Mouse (Mus musculus) urinary bladder, postnatal 25 days (tissue): ENCODE measurements around the gene Zfp354c.
A peak's percentile ranks its signal among the peaks of the same experiment; 100 is the strongest.

ENCODE experiments used
- DNase-seq: peaks from one replicate; pipeline ENCODE4 v3.0.0; 2022; ENCODE audit warnings: low spot score

Gene Zfp354c

GRCm38 (mm10) chr11:50827010-50827953, at the start of gene Zfp354c:
Zfp354c (minus strand) TSS chr11:50827724.
- DNase-seq, result peak; percentile 75

DNA sequence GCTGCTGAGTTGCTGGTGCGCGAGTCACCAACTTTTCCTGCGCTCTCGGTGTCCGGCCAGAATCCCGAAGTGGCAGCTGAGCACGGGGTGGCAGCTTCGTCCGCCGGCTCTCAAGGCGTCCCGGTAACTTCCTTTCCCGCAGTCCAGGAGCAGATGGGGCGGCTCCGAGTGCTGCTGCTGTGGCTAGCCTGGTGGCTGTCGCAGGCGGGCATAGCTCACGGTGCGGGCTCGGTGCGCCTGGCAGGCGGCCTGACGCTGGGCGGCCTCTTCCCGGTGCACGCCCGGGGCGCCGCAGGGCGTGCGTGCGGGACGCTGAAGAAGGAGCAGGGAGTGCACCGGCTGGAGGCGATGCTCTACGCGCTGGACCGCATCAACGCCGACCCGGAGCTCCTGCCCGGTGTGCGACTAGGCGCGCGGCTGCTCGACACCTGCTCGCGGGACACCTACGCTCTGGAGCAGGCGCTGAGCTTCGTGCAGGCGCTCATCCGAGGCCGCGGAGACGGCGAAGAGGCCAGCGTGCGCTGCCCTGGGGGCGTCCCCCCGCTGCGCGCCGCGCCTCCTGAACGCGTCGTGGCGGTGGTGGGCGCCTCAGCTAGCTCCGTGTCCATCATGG, 23.6 kb upstream of the Zfp354c start:
- DNase-seq, result no peak

GRCm38 (mm10) chr11:50850177-50850735, 22.7 kb upstream of the Zfp354c start, which contains the start of gene Grm6:
Grm6 (plus strand) TSS chr11:50850685.
- no peak for DNase-seq

DNA sequence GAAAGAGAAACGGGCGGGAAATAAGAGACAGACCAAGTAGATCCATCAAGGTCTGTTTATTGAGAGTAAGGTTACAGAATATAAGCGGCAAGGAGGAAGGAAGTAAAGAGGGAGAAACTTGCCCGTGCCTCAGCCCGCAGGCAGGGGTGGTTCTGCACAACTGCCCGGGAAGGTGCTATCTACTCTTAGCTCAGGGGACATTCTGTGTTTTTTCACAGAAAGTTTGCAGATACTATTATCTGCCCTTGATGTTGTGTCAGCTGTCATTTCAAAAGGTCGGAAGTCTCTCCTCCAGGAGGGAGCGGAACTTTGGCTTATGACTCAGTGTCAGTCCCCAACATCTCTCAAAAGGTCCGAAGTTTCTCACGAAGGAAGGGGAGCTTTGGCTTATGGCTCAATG, 21.8 kb upstream of the Zfp354c start:
- DNase-seq, result no peak

- no peak for DNase-seq
Measured at GRCm38 (mm10) chr11:50848520-50849137, 21.1 kb upstream of the Zfp354c start.

GRCm38 (mm10) chr11:50847047-50847446, 19.5 kb upstream of the Zfp354c start:
- no peak for DNase-seq

GRCm38 (mm10) chr11:50845951-50846350, 18.4 kb upstream of the Zfp354c start:
- no peak for DNase-seq

DNA sequence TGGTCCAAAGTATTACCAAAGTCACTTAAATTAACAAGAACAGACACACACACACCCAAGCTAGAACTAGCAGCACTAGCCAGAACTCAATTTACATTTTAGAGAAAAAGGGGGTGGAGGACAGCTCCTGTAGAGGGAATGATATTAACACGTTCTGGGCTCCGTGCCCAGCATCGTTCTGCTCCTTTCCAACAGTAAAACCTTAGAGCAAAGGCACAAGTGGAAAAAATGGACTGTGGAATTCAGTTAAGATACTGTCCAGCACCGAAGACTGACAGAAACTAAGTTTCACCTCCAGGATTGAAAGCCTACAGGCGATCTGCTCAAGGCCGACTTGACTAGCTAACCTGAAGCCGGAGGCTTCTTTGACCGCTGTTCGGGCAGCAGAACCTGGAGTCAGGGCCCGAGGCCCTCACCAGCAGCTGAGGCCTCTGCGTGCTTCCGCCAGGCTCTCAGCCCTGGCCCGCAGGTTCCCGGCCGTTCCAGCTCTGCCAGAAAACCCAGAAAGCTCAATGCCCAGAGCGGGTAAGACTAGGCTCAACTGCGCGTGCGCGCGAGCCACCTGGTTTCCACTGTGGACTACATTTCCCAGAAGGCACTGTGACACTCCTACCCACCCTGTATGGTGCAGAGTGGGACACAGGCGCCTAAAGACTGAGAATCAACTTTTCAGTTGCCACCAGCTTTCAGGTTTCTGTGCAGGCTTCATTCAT, 13.7 kb upstream of the Zfp354c start, which contains the start of gene Zfp879:
TSS of gene Zfp879 (minus strand) at position 530 of the 713 bp plus-strand sequence.
- peak; percentile 86 for DNase-seq

DNA sequence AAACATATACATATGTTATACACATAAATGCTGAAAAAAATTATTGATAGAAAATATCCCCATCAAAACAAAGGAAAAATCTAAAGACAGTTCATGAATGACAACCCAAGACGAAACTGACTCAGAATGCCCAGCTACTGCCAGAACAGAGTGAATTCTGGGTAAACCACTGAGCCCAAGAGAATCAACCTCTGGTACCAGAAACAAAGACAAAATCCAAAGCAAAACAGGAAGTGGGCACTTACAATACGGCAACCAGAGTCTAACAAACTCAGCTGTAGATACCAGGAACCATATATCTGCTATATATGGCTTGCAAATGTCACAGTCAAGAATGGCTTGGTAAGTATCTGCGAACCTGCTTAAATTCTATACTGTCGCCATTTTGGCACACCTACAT, 8.2 kb upstream of the Zfp354c start:
- no peak for DNase-seq

- DNase-seq, result no peak
Measured at GRCm38 (mm10) chr11:50826214-50826613, 1.3 kb downstream of the Zfp354c start.

DNA sequence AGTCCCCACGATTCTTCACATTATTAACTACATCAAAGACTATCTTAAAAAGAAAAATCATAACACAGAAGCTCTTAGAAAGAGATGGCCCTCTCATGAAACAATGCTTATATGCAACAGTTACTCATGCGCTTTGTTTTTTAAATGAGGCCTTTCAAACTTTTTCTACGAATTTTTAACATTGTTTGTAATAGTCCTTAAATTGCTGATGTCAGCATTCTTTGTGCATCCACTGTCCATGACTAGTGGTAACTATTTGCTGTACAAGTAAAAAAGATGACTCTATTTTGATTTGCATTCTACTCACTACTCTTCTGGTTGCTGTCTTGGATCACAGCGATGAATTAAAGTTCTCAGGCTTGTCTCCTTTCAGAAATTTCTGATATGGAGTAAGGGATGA, 13.3 kb downstream of the Zfp354c start:
- no peak for DNase-seq

DNA sequence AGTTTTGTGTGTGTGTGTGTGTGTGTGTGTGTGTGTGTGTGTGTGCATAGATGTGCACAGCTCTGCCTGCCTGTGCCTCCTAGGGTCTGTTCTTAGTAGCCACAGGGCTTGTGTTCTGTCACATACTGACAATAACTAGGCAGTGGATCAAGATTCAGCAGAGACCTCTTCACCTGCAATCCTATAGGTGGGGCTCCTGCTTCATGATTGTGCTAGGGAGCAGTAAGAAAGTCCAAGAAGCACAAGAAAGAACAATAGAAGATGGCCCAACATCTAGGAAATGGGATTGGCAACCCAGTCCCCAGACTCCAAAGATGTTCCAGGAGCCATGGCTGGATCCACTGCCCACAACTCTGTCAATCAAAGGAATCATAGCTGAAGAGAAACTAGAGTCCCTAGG, 28.7 kb downstream of the Zfp354c start:
- DNase-seq, result no peak

GRCm38 (mm10) chr11:50797674-50798073, 29.9 kb downstream of the Zfp354c start:
- no peak for DNase-seq

GRCm38 (mm10) chr11:50771006-50771405, 56.5 kb downstream of the Zfp354c start:
- DNase-seq, result no peak

GRCm38 (mm10) chr11:50768995-50769749, 58.4 kb downstream of the Zfp354c start:
- peak; percentile 87 for DNase-seq

GRCm38 (mm10) chr11:50767039-50767438, 60.5 kb downstream of the Zfp354c start:
- DNase-seq, result peak; percentile 31

- DNase-seq, result no peak
Measured at GRCm38 (mm10) chr11:50766461-50766860, 61.1 kb downstream of the Zfp354c start.
